Mouse (Mus musculus) ES-E14 (cell line): ENCODE results near the gene Hist1h4b. TPM values are rescaled to one million over a fixed set of nuclear protein-coding genes. Genes with fewer than 3 reads are reported as not detected.
"Not testable (repeated sequence)": the region's sequence is repeated elsewhere in the genome, so short reads cannot be mapped to it uniquely, and the experiment has no call there.

Experiments
- DNase-seq: peaks from one replicate; pipeline ENCODE4 v3.0.0-alpha.2; 2013; ENCODE audit warnings: low read depth, low spot score
- H3K27ac ChIP-seq: 2 replicates; pipeline ENCODE4 v1.5.1; 2012; ENCODE audit warnings: low read depth, mild to moderate bottlenecking, low read length, moderate library complexity, mixed read lengths; ENCODE audit not compliant: poor library complexity, insufficient read depth, severe bottlenecking
- H3K36me3 ChIP-seq: 2 replicates; pipeline ENCODE4 v1.6.1; 2012; ENCODE audit warnings: mild to moderate bottlenecking, low read length, moderate library complexity, mixed read lengths; ENCODE audit not compliant: control insufficient read depth, poor library complexity, insufficient read depth, severe bottlenecking
- H3K4me1 ChIP-seq, 2 experiments: fragments of 150-350 bp in 1 of 2; sonication (generic) in 1 of 2; 2 replicates each; pipeline ENCODE4 v1.6.1; 2012; ENCODE audit warnings: low read length in 2 of 2, mild to moderate bottlenecking in 1 of 2, mixed read lengths in 1 of 2; ENCODE audit not compliant: control insufficient read depth in 2 of 2, insufficient read depth in 2 of 2, poor library complexity in 1 of 2
- H3K4me3 ChIP-seq, 2 experiments: fragments of 150-350 bp in 1 of 2; sonication (generic) in 1 of 2; 2 replicates each; pipeline ENCODE4 v1.5.1; 2012; ENCODE audit warnings: low read length in 2 of 2, low read depth in 1 of 2, mild to moderate bottlenecking in 1 of 2, mixed read lengths in 1 of 2; ENCODE audit not compliant: insufficient read depth in 1 of 2, poor library complexity in 1 of 2, severe bottlenecking in 1 of 2
- H3K9ac ChIP-seq: 2 replicates; pipeline ENCODE4 v1.6.1; 2012; ENCODE audit warnings: low read depth, mild to moderate bottlenecking, low read length, mixed read lengths; ENCODE audit not compliant: poor library complexity, insufficient read depth, severe bottlenecking
- H3K9me3 ChIP-seq: fragments of 150-350 bp; sonication (generic); 2 replicates; pipeline ENCODE4 v1.6.1; 2012; ENCODE audit warnings: low read depth, mild to moderate bottlenecking, low read length; ENCODE audit not compliant: control insufficient read depth, insufficient read depth
- CHD2 ChIP-seq: IDR thresholded peaks from 2 replicates; pipeline ENCODE4 v1.6.1; 2014; ENCODE audit warnings: mild to moderate bottlenecking, low read depth, low read length, inconsistent platforms
- HCFC1 ChIP-seq: IDR thresholded peaks from 2 replicates; pipeline ENCODE4 v1.6.1; 2012; ENCODE audit warnings: low read length, inconsistent platforms, borderline replicate concordance; ENCODE audit not compliant: insufficient read depth
- MAFK ChIP-seq: IDR thresholded peaks from 2 replicates; pipeline ENCODE4 v1.6.1; 2014; ENCODE audit warnings: mild to moderate bottlenecking, low read depth, low read length, inconsistent platforms; ENCODE audit not compliant: insufficient read depth
- ZC3H11A ChIP-seq: IDR thresholded peaks from 2 replicates; pipeline ENCODE4 v1.6.1; 2012; ENCODE audit warnings: low read depth, mild to moderate bottlenecking, inconsistent platforms, low read length, borderline replicate concordance
- ZNF384 ChIP-seq: IDR thresholded peaks from 2 replicates; pipeline ENCODE4 v1.6.1; 2012; ENCODE audit warnings: low read depth, low read length, inconsistent platforms
- in situ Hi-C, 2 experiments: fragments of 600-800 bp; cut with MboI; formaldehyde crosslinking; loops; one replicate each; pipeline ENCODE4 v1.15.1; 2025; ENCODE audit warnings: low sequenced_read_pairs in 2 of 2, inconsistent platforms in 1 of 2; ENCODE audit not compliant: unreplicated experiment in 2 of 2
- total RNA-seq: library from RNA; depleted of rRNA; stranded (reverse); fragments of 300-350 nt; gene quantifications from 2 replicates; pipeline ENCODE4 v1.2.3, GENCODE M21; 2012

Gene Hist1h4b
- total RNA-seq, 1 experiment = 1,339 TPM

- no peak for TF ChIP-seq ZNF384
- TF ChIP-seq HCFC1 = no peak
- 0 out of 2 replicates have a peak, but pooled peaks have one; percentile 24 for TF ChIP-seq MAFK
- TF ChIP-seq CHD2 = no peak; the same call in 1 of the 2 replicates
- no peak for TF ChIP-seq ZC3H11A
- Histone ChIP-seq H3K4me3 (peak overlapping the region; percentile 53 to 62), H3K9ac (peak overlapping the region; percentile 87), H3K9me3 (no peaks in the 10 kb centered on the region), H3K27ac (peak overlapping the region; percentile 67), H3K36me3 (no peaks in the 10 kb centered on the region), H3K4me1 (no peaks in the 10 kb centered on the region; a peak in 2 of 4 replicates)
- in situ Hi-C loops = loop anchor here in 1 of 2 experiments (25.0 kb wide), 1 partner anchor 1727 kb away; the partner anchor contains the start of genes Hist1h2ag, Hist1h2ah, Hist1h2bj and Hist1h2bk
- no peak for DNase-seq
Measured at GRCm38 (mm10) chr13:23764324-23765171, 7.7 kb downstream of the Hist1h4b start.

GRCm38 (mm10) chr13:23765172-23765513, 8.3 kb downstream of the Hist1h4b start:
- TF ChIP-seq ZC3H11A (no peak), ZNF384 (no peak), MAFK (no peak), CHD2 (no peak), HCFC1 (no peak)
- in situ Hi-C loops = loop anchor here in 1 of 2 experiments (25.0 kb wide), 1 partner anchor 1728 kb away; the partner anchor contains the start of genes Hist1h2ag, Hist1h2ah, Hist1h2bj and Hist1h2bk
- H3K9ac ChIP-seq = peak overlapping the region; percentile 87; the same call in 1 of the 2 replicates
- no peaks in the 10 kb centered on the region for H3K9me3 ChIP-seq
- H3K4me3 ChIP-seq = peak overlapping the region in 1 of 2 experiments; percentile 62; a peak in 2 of 4 replicates
- H3K4me1 ChIP-seq = no peaks in the 10 kb centered on the region; a peak in 2 of 4 replicates
- DNase-seq = no peak
- peak overlapping the region; percentile 62; the same call in 1 of the 2 replicates for H3K27ac ChIP-seq
- no peaks in the 10 kb centered on the region for H3K36me3 ChIP-seq

- H3K4me3 ChIP-seq = no peak overlapping the region
- no peak for DNase-seq
- no peaks in the 10 kb centered on the region for H3K36me3 ChIP-seq
- H3K9ac ChIP-seq = no peak overlapping the region
- H3K9me3 ChIP-seq = no peaks in the 10 kb centered on the region
- in situ Hi-C loops = loop anchor here in 1 of 2 experiments (25.0 kb wide), 1 partner anchor 1729 kb away; the partner anchor contains the start of genes Hist1h2ag, Hist1h2ah, Hist1h2bj and Hist1h2bk
- TF ChIP-seq ZNF384 = no peak
- TF ChIP-seq HCFC1 = no peak
- no peak for TF ChIP-seq MAFK
- no peak for TF ChIP-seq ZC3H11A
- no peak for TF ChIP-seq CHD2
- no peaks in the 10 kb centered on the region; a peak in 2 of 4 replicates for H3K4me1 ChIP-seq
- H3K27ac ChIP-seq = no peak overlapping the region
Measured at GRCm38 (mm10) chr13:23766772-23767171, 10.0 kb downstream of the Hist1h4b start.

DNA sequence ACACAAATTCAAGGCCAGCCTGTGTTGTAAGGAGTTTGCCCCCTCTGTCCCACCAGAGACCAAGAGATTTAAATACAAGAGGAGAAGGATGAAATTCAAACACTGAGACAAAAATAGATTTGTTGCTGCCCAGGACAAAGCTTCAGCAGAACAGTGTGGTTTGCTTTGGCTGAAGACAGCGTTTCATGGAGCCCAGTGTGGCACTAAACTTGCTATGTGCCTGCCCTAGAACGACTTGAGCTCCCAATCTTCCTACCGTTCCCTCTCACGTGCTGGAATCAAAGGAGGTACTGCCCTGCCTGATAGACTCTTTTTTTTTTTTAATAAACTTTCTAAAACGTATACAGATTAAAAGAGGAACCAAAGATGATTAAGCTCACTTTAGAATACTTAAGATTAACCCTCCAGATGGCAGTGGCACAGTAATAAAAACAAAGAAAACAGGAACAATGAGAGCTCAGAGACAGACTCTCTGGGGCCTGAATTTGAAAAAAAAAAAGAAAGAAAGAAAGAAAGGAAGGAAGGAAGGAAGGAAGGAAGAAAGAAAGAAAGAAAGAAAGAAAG, 12.1 kb downstream of the Hist1h4b start:
- Histone ChIP-seq H3K27ac (no peak overlapping the region), H3K4me3 (no peak overlapping the region), H3K9me3 (no peaks in the 10 kb centered on the region), H3K36me3 (no peaks in the 10 kb centered on the region), H3K4me1 (peaks cover 0 to 2% of the 10 kb centered on the region in 2 experiments; a peak in 3 of 4 replicates), H3K9ac (no peak overlapping the region; the same call in 1 of the 2 replicates)
- in situ Hi-C loops = loop anchor here in 1 of 2 experiments (25.0 kb wide), 1 partner anchor 1732 kb away; the partner anchor contains the start of genes Hist1h2ag, Hist1h2ah, Hist1h2bj and Hist1h2bk
- no peak for DNase-seq
- no peak for TF ChIP-seq ZC3H11A
- no peak for TF ChIP-seq MAFK
- TF ChIP-seq CHD2 = no peak
- no peak for TF ChIP-seq HCFC1
- TF ChIP-seq ZNF384 = no peak

- not testable (repeated sequence) for H3K36me3 ChIP-seq, DNase-seq, H3K27ac ChIP-seq, H3K4me3 ChIP-seq, H3K4me1 ChIP-seq, H3K9ac ChIP-seq, H3K9me3 ChIP-seq
- in situ Hi-C loops = loop anchor here in 1 of 2 experiments (25.0 kb wide), 1 partner anchor 1732 kb away; the partner anchor contains the start of genes Hist1h2ag, Hist1h2ah, Hist1h2bj and Hist1h2bk
Measured at GRCm38 (mm10) chr13:23769613-23770012, 12.8 kb downstream of the Hist1h4b start, which contains the start of gene Trim38. Trim38 (plus strand) TSS chr13:23769913.
